Mouse (Mus musculus): Measurements from ENCODE around the gene Olfr566. TPM values are rescaled to one million over a fixed set of nuclear protein-coding genes. Genes with fewer than 3 reads are reported as not detected.

The Olfr566 gene
- polyA plus RNA-seq (2014; fragmentation: Nextera tagmentation; extraction: Ambion mirVana): not detected in 2 replicates

DNA sequence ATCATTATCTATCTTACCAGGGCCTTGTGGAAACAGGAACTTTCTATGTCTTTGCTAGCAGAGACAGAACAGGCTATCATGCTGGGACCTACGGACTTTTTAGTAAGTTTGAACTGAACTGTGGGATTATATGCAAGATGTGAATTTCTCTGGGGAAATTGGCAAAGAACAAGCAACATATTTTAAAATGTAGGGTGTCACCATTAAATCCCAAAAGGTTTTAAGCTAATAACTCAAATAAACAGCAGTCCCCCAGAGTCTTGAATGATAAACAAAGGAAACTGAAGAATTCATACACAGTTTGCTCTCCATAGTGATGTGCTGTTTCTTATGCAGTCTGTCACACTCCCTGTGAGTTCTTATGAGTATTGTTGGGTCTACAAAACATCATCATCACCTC lies at the start of gene Olfr566:
Gene Olfr566 (minus strand): TSS at position 101 of the 400 bp plus-strand sequence.
- no peak within 1 kb of the TSS for H3K4me3 ChIP-seq (ENCODE audit: low read depth, low read length)
- no peaks in the 10 kb centered on the region for H3K4me1 ChIP-seq (replicated peaks; ENCODE audit: control insufficient read depth, insufficient read depth, low read length)
- DNase-seq (ENCODE audit: low spot score): no peak
- H3K9ac ChIP-seq (ENCODE audit: low read length): no peak within 1 kb of the TSS
- H3K27me3 ChIP-seq (replicated peaks; ENCODE audit: control insufficient read depth, insufficient read depth, low read length): no peaks in the 10 kb centered on the region
- no peaks in the 10 kb centered on the region for H3K9me3 ChIP-seq (ENCODE audit: control insufficient read depth, low read length)
- no peaks in the 10 kb centered on the region for H3K36me3 ChIP-seq (ENCODE audit: control insufficient read depth, insufficient read depth, low read length)
- H3K27ac ChIP-seq (ENCODE audit: low read depth): no peak within 1 kb of the TSS
- no peak for ATAC-seq (replicated peaks; ENCODE audit: low FRiP score, low TSS enrichment, low read depth)
- 71% methylated on average over 1 of the region's 1 CpGs for WGBS
- H3K4me2 ChIP-seq (ENCODE audit: low read length): no peak within 1 kb of the TSS

DNA sequence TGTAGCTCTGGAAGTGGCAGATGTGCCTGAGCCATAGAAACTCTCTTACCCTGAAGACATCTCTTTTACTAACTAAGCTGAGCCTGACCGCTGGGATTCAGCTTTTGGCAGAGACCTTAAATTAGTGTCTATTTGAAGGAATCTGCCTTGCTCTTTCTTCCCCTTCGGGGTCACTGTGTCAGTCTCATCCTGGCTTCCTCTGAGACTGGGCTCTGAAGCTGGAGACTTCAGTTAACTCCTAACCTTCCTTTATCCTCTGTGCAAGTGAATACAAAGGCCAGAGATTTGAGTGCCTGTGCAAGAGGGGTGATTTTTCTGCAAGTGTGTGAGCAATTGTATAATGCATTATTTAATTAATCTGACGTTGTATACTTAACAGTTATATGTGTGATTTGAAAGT lies 32.2 kb upstream of the Olfr566 start, which contains the start of gene Olfr569:
Gene Olfr569 (minus strand): TSS at position 101 of the 400 bp plus-strand sequence.
- H3K36me3 ChIP-seq (ENCODE audit: control insufficient read depth, insufficient read depth, low read length): no peaks in the 10 kb centered on the region
- H3K9me3 ChIP-seq (ENCODE audit: control insufficient read depth, low read length): no peaks in the 10 kb centered on the region
- no peaks in the 10 kb centered on the region for H3K27me3 ChIP-seq (replicated peaks; ENCODE audit: control insufficient read depth, insufficient read depth, low read length)
- H3K9ac ChIP-seq (ENCODE audit: low read length): no peak within 1 kb of the TSS
- H3K4me1 ChIP-seq (replicated peaks; ENCODE audit: control insufficient read depth, insufficient read depth, low read length): no peaks in the 10 kb centered on the region
- H3K4me3 ChIP-seq (ENCODE audit: low read depth, low read length): no peak within 1 kb of the TSS
- no peak within 1 kb of the TSS for H3K4me2 ChIP-seq (ENCODE audit: low read length)
- ATAC-seq (replicated peaks; ENCODE audit: low FRiP score, low TSS enrichment, low read depth): no peak
- 53% methylated on average over 3 of the region's 3 CpGs for WGBS
- no peak for DNase-seq (ENCODE audit: low spot score)
- H3K27ac ChIP-seq (ENCODE audit: low read depth): no peak within 1 kb of the TSS

DNA sequence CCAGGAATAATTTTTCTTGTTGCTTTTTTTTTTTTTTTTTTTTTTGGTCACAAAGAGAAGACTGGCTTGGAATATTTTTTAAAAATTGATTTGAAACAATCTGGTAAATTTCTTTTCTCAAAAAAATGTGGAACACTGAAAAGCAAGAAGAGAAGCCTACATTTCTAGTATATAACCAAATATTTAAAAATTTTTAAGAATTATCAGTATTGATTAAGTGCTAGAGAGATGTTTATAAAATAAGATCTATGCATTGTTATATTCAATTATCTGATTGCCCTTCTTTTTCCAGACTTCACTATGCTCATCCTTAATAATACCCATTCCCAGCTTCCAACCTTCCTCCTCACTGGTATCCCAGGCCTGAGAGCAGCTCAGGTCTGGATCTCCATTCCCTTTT lies 18.3 kb upstream of the Olfr566 start, which contains the start of gene Olfr568:
Gene Olfr568 (plus strand): TSS at position 301 of the 400 bp plus-strand sequence.
- H3K9me3 ChIP-seq (ENCODE audit: control insufficient read depth, low read length): no peaks in the 10 kb centered on the region
- no peak within 1 kb of the TSS for H3K27ac ChIP-seq (ENCODE audit: low read depth)
- no peak within 1 kb of the TSS for H3K4me3 ChIP-seq (ENCODE audit: low read depth, low read length)
- no peak within 1 kb of the TSS for H3K9ac ChIP-seq (ENCODE audit: low read length)
- H3K27me3 ChIP-seq (replicated peaks; ENCODE audit: control insufficient read depth, insufficient read depth, low read length): no peaks in the 10 kb centered on the region
- no peaks in the 10 kb centered on the region for H3K36me3 ChIP-seq (ENCODE audit: control insufficient read depth, insufficient read depth, low read length)
- no peak within 1 kb of the TSS for H3K4me2 ChIP-seq (ENCODE audit: low read length)
- H3K4me1 ChIP-seq (replicated peaks; ENCODE audit: control insufficient read depth, insufficient read depth, low read length): no peaks in the 10 kb centered on the region
- no peak for DNase-seq (ENCODE audit: low spot score)
- no peak for ATAC-seq (replicated peaks; ENCODE audit: low FRiP score, low TSS enrichment, low read depth)

DNA sequence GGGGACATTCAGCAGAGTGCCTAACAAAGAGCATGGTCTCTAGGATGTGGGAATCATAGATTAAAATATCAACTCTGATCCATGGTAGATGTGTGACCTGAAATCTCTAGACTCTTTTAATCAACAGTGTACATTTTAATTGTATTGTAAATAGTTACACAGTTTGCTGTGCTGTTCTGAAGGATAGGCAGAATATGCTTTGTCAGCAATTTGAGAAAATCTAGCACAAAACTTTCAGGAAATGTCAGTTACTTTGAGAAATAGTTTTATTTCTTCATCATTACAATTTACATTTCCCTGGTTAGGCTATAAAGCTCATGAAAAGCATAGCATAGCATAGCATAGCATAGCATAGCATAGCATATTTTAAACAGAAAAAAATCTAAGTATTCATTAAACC lies 2.8 kb downstream of the Olfr566 start:
- DNase-seq (ENCODE audit: low spot score) (no peak), ATAC-seq (replicated peaks; ENCODE audit: low FRiP score, low TSS enrichment, low read depth) (no peak)
- Histone ChIP-seq H3K4me3 (ENCODE audit: low read depth, low read length) (no peak overlapping the region), H3K27ac (ENCODE audit: low read depth) (no peak overlapping the region), H3K4me1 (replicated peaks; ENCODE audit: control insufficient read depth, insufficient read depth, low read length) (no peaks in the 10 kb centered on the region), H3K27me3 (replicated peaks; ENCODE audit: control insufficient read depth, insufficient read depth, low read length) (no peaks in the 10 kb centered on the region), H3K9ac (ENCODE audit: low read length) (no peak overlapping the region), H3K36me3 (ENCODE audit: control insufficient read depth, insufficient read depth, low read length) (no peaks in the 10 kb centered on the region), H3K9me3 (ENCODE audit: control insufficient read depth, low read length) (no peaks in the 10 kb centered on the region), H3K4me2 (ENCODE audit: low read length) (no peak overlapping the region)

Other genes with a start within 250 kb of the Olfr566 start
- not detected in 2 replicates for gene Olfr553, start 240.5 kb downstream of the Olfr566 start, polyA plus RNA-seq (2014; fragmentation: Nextera tagmentation; extraction: Ambion mirVana)
- not detected in 2 replicates for gene Olfr554, start 220.3 kb downstream of the Olfr566 start, polyA plus RNA-seq (2014; fragmentation: Nextera tagmentation; extraction: Ambion mirVana)
- gene Olfr555, start 199.9 kb downstream of the Olfr566 start, polyA plus RNA-seq (2014; fragmentation: Nextera tagmentation; extraction: Ambion mirVana): not detected in 2 replicates
- gene Olfr556, start 193.9 kb downstream of the Olfr566 start, polyA plus RNA-seq (2014; fragmentation: Nextera tagmentation; extraction: Ambion mirVana): not detected in 2 replicates
- gene Trim68, start 171.4 kb downstream of the Olfr566 start, polyA plus RNA-seq (2014; fragmentation: Nextera tagmentation; extraction: Ambion mirVana): 13.5 and 14.2 TPM in 2 replicates
- gene Olfr557, start 162.9 kb downstream of the Olfr566 start, polyA plus RNA-seq (2014; fragmentation: Nextera tagmentation; extraction: Ambion mirVana): not detected in 2 replicates
- gene Olfr558, start 156.6 kb downstream of the Olfr566 start, polyA plus RNA-seq (2014; fragmentation: Nextera tagmentation; extraction: Ambion mirVana): 0.11 TPM in 1 of 2 replicates, not detected in the other
- gene Olfr33, start 139.7 kb downstream of the Olfr566 start, polyA plus RNA-seq (2014; fragmentation: Nextera tagmentation; extraction: Ambion mirVana): not detected in 2 replicates
- not detected in 2 replicates for gene Olfr559, start 131.3 kb downstream of the Olfr566 start, polyA plus RNA-seq (2014; fragmentation: Nextera tagmentation; extraction: Ambion mirVana)
- 0.15 TPM in 1 of 2 replicates, not detected in the other for gene Olfr560, start 99.4 kb downstream of the Olfr566 start, polyA plus RNA-seq (2014; fragmentation: Nextera tagmentation; extraction: Ambion mirVana)
- 0.31 and 0.39 TPM in 2 replicates for gene Olfr78, start 99.3 kb downstream of the Olfr566 start, polyA plus RNA-seq (2014; fragmentation: Nextera tagmentation; extraction: Ambion mirVana)
- not detected in 2 replicates for gene Olfr561, start 87.5 kb downstream of the Olfr566 start, polyA plus RNA-seq (2014; fragmentation: Nextera tagmentation; extraction: Ambion mirVana)
- not detected in 2 replicates for gene Olfr564, start 55.3 kb downstream of the Olfr566 start, polyA plus RNA-seq (2014; fragmentation: Nextera tagmentation; extraction: Ambion mirVana)
- not detected in 2 replicates for gene Olfr568, start 18.4 kb upstream of the Olfr566 start, polyA plus RNA-seq (2014; fragmentation: Nextera tagmentation; extraction: Ambion mirVana)
- not detected in 2 replicates for gene Olfr569, start 32.1 kb upstream of the Olfr566 start, polyA plus RNA-seq (2014; fragmentation: Nextera tagmentation; extraction: Ambion mirVana)
- gene Olfr570, start 35.8 kb upstream of the Olfr566 start, polyA plus RNA-seq (2014; fragmentation: Nextera tagmentation; extraction: Ambion mirVana): not detected in 2 replicates
- not detected in 2 replicates for gene Olfr571, start 58.8 kb upstream of the Olfr566 start, polyA plus RNA-seq (2014; fragmentation: Nextera tagmentation; extraction: Ambion mirVana)
- gene Olfr572, start 65.6 kb upstream of the Olfr566 start, polyA plus RNA-seq (2014; fragmentation: Nextera tagmentation; extraction: Ambion mirVana): not detected in 2 replicates
- not detected in 2 replicates for gene Olfr573-ps1, start 83.8 kb upstream of the Olfr566 start, polyA plus RNA-seq (2014; fragmentation: Nextera tagmentation; extraction: Ambion mirVana)
- gene Olfr574, start 89.7 kb upstream of the Olfr566 start, polyA plus RNA-seq (2014; fragmentation: Nextera tagmentation; extraction: Ambion mirVana): not detected in 2 replicates
- not detected in 2 replicates for gene Olfr575, start 100.0 kb upstream of the Olfr566 start, polyA plus RNA-seq (2014; fragmentation: Nextera tagmentation; extraction: Ambion mirVana)
- not detected in 2 replicates for gene Olfr576, start 103.9 kb upstream of the Olfr566 start, polyA plus RNA-seq (2014; fragmentation: Nextera tagmentation; extraction: Ambion mirVana)
- not detected in 2 replicates for gene Olfr577, start 117.2 kb upstream of the Olfr566 start, polyA plus RNA-seq (2014; fragmentation: Nextera tagmentation; extraction: Ambion mirVana)
- not detected in 2 replicates for gene Olfr578, start 130.6 kb upstream of the Olfr566 start, polyA plus RNA-seq (2014; fragmentation: Nextera tagmentation; extraction: Ambion mirVana)
- not detected in 2 replicates for gene Olfr582, start 179.3 kb upstream of the Olfr566 start, polyA plus RNA-seq (2014; fragmentation: Nextera tagmentation; extraction: Ambion mirVana)
- gene Olfr583, start 192.5 kb upstream of the Olfr566 start, polyA plus RNA-seq (2014; fragmentation: Nextera tagmentation; extraction: Ambion mirVana): not detected in 2 replicates
- gene Olfr584, start 223.1 kb upstream of the Olfr566 start, polyA plus RNA-seq (2014; fragmentation: Nextera tagmentation; extraction: Ambion mirVana): not detected in 2 replicates
- gene Olfr585, start 239.0 kb upstream of the Olfr566 start, polyA plus RNA-seq (2014; fragmentation: Nextera tagmentation; extraction: Ambion mirVana): not detected in 2 replicates